Mouse (Mus musculus) T-cell, adult 2 months (primary cell): ENCODE data around the gene Kdm1a.

Experiments used
- DNase-seq: peaks from one replicate; pipeline ENCODE4 v3.0.0; 2022; ENCODE audit warnings: low spot score

The Kdm1a gene

DNA sequence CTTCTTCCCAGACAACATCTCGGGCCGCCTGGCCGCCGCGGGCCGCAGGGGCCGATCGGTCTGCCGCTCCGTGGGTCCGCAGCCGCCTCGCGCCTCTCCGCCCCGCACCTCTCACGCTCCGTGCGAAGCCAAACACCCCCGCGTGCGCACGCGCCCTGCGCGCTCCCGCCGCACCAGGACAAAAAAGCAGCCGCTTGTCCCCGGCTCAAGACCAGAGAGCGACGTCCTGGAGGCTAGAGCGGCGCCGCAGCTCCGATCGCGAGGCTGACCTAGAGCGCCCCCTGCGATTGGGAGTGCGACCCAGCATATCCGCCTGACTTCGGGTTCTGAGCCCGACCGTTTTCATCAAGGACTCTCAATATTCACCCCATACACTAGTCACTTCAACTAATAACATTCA, at the start of gene Kdm1a:
Gene Kdm1a, minus strand, starts transcription at position 156 of the 400 bp plus-strand sequence.
- peak; percentile 94 for DNase-seq

DNA sequence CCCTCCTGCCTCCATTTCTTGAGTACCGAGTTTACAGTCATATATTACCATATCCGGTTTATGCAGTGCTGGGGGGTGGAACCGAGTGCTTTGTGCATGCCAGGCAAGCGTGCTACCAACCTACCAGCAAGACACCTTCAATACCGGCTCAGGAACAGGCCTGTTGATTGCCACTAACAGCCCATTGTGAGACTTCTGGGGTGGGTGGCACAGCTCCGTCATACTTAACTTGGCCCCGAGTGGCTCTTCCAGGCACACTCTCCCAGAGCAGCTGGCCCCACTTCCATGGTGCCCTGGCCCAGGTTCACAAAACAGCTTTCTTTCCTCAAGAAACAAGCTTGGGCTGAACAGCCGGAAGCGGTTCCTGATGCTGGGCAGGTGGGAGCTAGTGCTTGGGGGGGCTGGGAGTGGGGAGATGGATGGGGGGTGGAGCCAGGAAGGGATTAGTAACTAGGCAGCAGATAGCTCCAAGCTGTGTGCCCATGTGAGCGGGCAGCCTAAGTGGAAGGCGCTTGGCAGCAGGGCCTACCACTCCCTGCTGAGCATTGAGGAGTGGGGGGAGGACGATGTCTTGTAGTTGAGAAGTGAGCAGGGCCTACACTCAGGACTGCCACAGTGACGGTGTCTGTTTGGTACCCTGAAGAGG, 49.5 kb upstream of the Kdm1a start:
- DNase-seq: no peak

DNA sequence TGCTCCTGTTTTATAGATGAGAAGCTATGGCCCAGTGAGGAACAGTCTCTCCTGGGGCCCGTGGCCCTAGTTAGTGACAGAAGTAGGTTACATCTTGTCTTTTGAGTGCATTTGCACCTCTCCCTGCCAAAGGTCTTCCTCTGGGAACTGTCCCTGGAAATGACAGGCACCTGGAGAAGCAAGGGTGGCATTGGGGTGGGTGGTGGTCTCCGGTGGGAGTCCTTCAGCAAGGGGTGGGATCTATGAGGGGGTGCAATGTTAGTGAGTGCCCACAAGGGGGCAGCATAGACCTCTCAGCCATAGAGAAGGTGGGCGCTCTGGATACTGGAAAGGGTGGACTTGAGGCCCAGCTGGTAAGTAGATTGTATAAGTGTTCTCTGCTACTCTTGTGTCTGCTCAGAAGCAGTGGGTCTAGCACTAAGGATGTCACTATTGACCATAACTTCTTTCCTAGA, 48.9 kb upstream of the Kdm1a start:
- DNase-seq: peak; percentile 26

- no peak for DNase-seq
Measured at GRCm38 (mm10) chr4:136650261-136650660, 47.7 kb upstream of the Kdm1a start.

- no peak for DNase-seq
Measured at GRCm38 (mm10) chr4:136649480-136650196, 47.1 kb upstream of the Kdm1a start.

DNA sequence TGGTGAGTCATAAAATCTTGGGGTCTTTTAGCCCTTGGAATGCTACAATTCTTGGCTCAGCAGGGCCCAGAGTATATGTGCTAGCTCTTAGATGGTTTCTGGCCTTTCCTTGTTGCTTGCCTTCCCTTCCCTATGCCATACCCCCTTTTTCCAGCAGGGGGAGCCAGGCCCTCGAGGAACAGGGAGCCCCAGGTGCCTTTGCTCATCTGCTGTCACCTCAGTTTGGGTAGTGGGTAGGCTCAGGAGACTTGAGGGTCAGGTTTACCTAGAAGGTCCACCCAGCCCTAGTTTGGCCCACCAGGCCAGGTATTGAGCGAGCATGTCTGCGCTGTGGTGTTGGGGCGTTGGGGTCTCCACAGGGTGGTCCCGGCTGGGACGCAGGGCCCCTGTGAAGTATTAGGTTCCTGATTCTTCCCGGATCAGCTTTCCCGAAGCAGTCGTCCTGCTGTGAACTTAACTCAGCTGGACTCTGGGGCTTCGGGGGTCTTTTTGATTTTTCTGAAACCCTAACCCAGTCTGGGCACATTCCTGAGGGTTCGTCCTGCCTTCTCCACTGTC, 46.5 kb upstream of the Kdm1a start:
- DNase-seq: peak; percentile 63

GRCm38 (mm10) chr4:136638890-136639289, 36.4 kb upstream of the Kdm1a start:
- no peak for DNase-seq

DNA sequence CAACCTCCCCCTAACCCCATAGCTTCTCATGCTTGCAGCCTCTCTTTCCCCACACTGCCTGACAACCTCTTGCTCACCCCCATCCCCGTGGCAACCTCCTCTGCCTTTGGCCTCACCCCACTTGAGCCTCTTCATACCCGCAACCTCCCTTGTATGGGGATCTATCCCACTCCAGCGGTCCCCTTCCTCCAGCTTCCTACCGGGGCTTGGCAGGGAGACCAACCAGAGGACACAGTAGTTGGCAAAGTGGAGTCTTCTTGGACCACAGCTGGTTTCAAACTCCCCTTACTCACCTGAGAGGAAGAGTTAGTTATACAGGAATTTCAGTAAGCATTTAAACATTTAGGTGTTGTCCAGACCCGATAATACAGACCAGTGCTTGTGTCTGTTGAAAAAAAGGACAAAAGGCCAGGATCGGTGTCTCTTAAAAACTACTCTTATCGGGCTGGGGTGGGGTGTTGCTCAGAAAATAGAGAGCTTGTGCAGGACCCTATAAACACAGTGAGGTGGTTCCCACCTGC, 35.8 kb upstream of the Kdm1a start:
- no peak for DNase-seq

GRCm38 (mm10) chr4:136637563-136638229, 35.2 kb upstream of the Kdm1a start:
- peak; percentile 5 for DNase-seq

DNA sequence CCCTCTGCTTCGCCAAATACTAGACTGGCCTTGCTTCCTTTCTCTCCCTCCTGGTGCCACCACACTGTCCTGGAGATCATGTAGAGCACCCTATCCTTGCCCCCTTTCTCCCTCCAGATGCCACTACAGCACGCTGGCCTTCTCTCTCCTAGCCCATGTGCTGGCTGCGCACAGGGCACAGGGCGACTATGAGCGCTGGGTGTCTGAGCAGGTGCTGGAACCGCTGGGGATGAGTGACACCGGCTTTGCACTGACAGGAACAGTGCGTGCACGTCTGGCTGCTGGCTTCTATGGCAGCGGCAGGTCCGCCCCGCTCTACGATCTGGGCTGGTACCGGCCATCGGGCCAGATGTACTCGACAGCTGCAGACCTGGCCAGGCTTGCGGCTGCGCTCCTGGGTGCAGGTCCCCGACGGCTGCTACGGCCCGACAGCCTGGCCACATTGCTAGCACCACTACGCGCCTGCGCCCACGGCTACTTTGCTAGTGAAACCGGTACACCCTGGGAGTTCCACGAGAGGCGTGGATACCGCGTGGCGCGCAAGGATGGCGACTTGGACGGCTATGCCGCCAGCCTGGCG, 34.5 kb upstream of the Kdm1a start:
- no peak for DNase-seq

- DNase-seq: no peak
Measured at GRCm38 (mm10) chr4:136636511-136636910, 34.0 kb upstream of the Kdm1a start.

GRCm38 (mm10) chr4:136635995-136636394, 33.5 kb upstream of the Kdm1a start:
- DNase-seq: no peak

GRCm38 (mm10) chr4:136631237-136631994, 28.9 kb upstream of the Kdm1a start:
- no peak for DNase-seq

DNA sequence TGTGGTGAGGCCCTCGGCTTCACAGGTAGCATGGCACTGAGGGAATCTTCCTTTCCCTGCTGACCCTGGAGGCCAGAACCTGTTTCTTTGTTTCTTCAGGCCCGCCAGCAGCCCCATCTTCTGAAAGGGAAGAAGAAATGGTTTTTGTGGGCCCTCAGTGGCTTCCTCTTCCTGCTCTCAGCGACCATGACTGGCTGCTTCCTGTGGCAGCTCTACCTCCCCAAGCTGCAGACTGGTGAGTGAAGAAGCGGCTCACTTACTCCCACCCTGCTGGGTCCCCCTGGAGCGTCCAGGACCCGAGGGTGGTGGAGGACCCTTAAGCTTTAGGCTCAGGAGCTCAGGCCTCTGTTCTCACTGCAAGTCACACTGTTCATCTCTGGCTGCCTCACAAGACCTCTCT, 24.1 kb upstream of the Kdm1a start:
- peak; percentile 31 for DNase-seq

DNA sequence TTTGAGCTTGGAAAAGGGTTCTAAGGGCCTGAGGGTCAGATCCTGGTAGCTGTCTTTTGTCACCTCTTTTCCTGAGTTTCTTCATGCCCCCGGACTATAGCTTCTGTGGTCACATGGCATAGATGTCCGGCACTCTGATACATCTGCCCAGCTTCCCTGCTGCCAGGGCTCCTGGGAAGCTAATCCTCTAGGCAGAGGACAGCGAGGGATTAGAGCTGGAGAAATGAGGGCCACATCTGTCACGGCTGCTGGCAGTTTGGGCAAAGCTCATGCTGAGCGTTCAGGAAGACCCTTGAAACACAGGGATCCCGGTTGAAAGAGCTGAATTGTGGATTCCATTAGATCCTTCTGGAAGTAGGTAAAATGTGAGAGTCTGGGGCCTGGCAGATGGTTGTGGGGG, 19.9 kb upstream of the Kdm1a start, which contains the start of gene Lactbl1:
Gene Lactbl1, plus strand, starts transcription at position 234 of the 400 bp plus-strand sequence.
- DNase-seq: no peak

DNA sequence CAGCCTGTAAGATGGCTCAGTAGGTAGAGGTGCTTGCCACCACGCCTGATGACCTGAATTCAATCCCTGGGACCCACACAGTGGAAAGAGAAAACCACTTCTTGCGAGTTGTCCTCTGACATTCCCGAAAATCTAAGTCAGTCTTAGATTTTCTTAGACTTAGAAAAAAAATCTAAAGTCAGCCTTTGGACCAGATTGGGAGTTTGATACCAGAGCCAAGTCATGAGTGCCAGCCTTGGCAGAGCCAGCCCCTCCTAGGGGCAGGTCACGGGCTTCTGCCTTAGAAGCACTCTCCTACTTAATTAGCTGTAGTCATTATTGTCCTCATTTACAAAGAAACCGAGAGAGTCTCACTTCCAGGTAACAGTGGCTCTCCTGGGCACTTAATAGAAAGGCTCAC, 19.4 kb upstream of the Kdm1a start:
- DNase-seq: no peak

GRCm38 (mm10) chr4:136621336-136621735, 18.8 kb upstream of the Kdm1a start:
- peak; percentile 35 for DNase-seq

GRCm38 (mm10) chr4:136613657-136614056, 11.1 kb upstream of the Kdm1a start:
- DNase-seq: no peak

DNA sequence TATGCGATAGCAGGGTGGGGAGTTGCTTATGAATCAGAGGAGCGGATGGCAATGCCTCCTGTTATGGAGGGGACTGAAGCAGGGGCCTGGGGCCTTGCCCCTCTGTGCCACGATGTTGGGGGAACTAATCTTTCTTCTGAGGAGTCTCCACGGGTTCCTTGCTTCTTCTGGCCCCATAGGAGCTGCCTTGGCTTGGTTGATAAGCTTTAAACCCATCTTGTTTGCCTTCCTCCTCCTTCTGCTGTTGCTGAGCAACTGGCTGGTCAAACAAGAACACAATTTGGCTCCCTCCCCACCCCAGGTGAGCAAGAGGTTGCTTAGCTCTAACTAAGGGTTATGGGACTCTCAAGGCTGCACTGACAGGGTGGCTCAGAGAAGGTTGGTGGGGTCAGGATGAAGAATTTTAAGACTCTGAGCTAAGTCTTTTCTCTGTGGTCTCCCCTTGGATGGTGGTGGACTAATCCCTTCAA, 7.9 kb upstream of the Kdm1a start, which contains the start of gene Tex46:
Gene Tex46, plus strand, starts transcription at position 51 of the 470 bp plus-strand sequence.
- DNase-seq: no peak

DNA sequence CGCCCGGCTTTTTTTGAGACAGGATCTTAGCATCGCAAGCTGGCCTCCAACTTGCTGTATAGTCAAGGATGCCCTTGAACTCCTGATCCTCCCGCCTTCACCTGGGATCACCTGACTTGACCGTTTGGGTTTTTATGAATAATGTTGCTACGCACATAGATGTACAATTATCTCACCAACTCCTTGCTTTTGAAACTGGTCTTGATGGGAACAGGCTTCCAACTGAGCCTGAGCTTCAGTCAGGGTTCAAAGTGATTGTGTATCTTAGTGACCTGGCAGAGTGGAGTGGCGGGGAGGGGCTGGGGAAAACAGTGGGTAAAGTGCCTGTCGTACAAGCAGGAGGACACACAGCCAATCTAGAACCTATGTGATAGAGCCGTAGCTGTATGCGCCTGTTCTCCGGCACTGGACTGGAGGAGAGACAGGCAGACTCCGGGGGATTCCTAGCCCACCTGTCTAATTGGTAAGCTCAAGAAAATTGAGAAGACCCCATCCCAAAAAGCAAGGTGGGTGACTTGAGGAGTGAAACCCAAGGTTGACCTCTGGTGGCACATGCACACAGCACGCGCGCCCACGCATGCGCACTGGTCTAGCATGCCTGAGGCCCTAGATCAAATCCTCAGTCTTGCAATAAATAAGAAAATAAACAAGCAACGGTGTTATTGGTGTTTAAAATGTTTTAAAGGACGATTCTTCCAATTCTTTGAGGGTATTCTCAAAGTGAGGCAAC, 3.4 kb upstream of the Kdm1a start:
- DNase-seq: no peak
